Mouse (Mus musculus) midbrain, embryonic 11.5 days (tissue): ENCODE data around the gene Tex35. TPM values are rescaled to one million over a fixed set of nuclear protein-coding genes. Genes with fewer than 3 reads are reported as not detected.

ENCODE experiments used
- ATAC-seq: fragments of 200-750 bp; cut with Nextera tagmentation; 2 replicates; pipeline ENCODE4 v1.8.0; 2017; ENCODE audit warnings: moderate TSS enrichment, moderate library complexity; ENCODE audit not compliant: low FRiP score
- DNase-seq: peaks from one replicate; pipeline ENCODE4 v3.0.0; 2015; ENCODE audit warnings: low spot score; ENCODE audit errors: missing footprints
- H3K27ac ChIP-seq: fragments of 300-500 bp; sonication (generic); 2 replicates; pipeline ENCODE4 v1.5.1; 2014; ENCODE audit warnings: low read depth, low read length
- H3K27me3 ChIP-seq: fragments of 300-500 bp; sonication (generic); 2 replicates; pipeline ENCODE4 v1.6.1; 2014; ENCODE audit warnings: mild to moderate bottlenecking, low read length, moderate library complexity, mixed read lengths; ENCODE audit not compliant: control insufficient read depth, insufficient read depth
- H3K36me3 ChIP-seq: fragments of 300-500 bp; sonication (generic); 2 replicates; pipeline ENCODE4 v1.6.1; 2014; ENCODE audit warnings: mild to moderate bottlenecking, low read length, moderate library complexity, mixed read lengths; ENCODE audit not compliant: control insufficient read depth, insufficient read depth
- H3K4me1 ChIP-seq: fragments of 300-500 bp; sonication (generic); 2 replicates; pipeline ENCODE4 v1.6.1; 2014; ENCODE audit warnings: low read length; ENCODE audit not compliant: control insufficient read depth, insufficient read depth
- H3K4me2 ChIP-seq: fragments of 300-500 bp; sonication (generic); 2 replicates; pipeline ENCODE4 v1.6.1; 2014; ENCODE audit warnings: mild to moderate bottlenecking, moderate library complexity
- H3K4me3 ChIP-seq: fragments of 300-500 bp; sonication (generic); 2 replicates; pipeline ENCODE4 v1.5.1; 2014; ENCODE audit warnings: low read depth, low read length
- H3K9ac ChIP-seq: fragments of 300-500 bp; sonication (generic); 2 replicates; pipeline ENCODE4 v1.6.1; 2014; ENCODE audit warnings: low read length
- H3K9me3 ChIP-seq: fragments of 300-500 bp; sonication (generic); 2 replicates; pipeline ENCODE4 v1.6.1; 2016; ENCODE audit warnings: low read length; ENCODE audit not compliant: control insufficient read depth
- WGBS: fragments of 180-500 bp; shearing (Covaris S2); extraction: QIAGEN DNeasy Blood & Tissue Kit; methylation state at CpG from one replicate; pipeline ENCODE4 v1.1.7; 2014; 5-methylcytosine and 5-hydroxymethylcytosine counted together
- polyA plus RNA-seq: library from polyadenylated mRNA; unstranded; fragments of >200 nt; fragmentation: Nextera tagmentation; extraction: Ambion mirVana; gene quantifications from 2 replicates; pipeline ENCODE4 v1.2.1, GENCODE M21; 2014

The Tex35 gene
- polyA plus RNA-seq: not detected in 2 replicates

DNA sequence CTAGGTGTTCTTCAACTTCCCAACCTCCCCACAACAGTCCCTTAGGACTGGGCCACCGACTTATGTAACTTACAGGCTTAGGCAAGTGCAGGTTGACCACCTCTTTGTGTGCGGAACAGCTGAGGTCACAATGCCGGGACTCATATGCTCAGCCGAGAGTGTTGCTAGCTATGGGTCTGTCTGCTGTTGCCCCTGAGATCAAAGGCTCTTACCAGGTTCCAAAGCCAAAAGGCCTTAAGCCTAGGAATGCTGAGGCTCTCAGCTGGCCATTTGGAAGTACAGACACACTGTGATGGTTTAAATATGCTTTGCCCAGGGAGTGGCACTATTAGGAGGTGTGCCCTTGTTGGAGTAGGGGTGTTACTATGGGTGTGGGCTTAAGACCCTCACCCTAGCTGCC lies at the start of gene Tex35:
Tex35 (minus strand) TSS at position 101 of the 400 bp plus-strand sequence.
- Histone ChIP-seq H3K4me1 (no peaks in the 10 kb centered on the region), H3K27ac (no peak within 1 kb of the TSS), H3K4me3 (no peak within 1 kb of the TSS), H3K9me3 (no peaks in the 10 kb centered on the region), H3K36me3 (no peaks in the 10 kb centered on the region), H3K9ac (no peak within 1 kb of the TSS), H3K27me3 (no peaks in the 10 kb centered on the region), H3K4me2 (no peak within 1 kb of the TSS)
- peak; percentile 17 for DNase-seq
- 90% methylated on average over 4 of the region's 4 CpGs for WGBS
- no peak for ATAC-seq

DNA sequence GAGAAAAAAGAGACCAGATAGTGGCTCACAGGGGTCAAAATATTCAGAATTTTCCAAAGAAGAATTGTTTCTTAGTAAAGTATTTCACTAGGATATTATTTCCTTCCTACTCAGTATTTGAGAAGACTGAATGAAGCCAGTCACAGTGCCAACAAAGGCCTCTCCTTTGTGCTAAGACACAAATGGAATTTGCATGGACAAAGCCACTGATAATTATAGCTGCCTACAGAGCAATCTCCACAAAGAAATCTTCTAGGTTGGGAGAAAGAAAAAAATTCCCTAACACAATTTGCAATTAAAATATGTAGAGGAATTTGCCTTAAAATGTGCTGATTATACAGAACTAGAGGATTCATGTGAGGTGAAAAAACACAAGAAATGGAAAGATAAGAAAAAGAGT lies 45.3 kb upstream of the Tex35 start:
- Histone ChIP-seq H3K27ac (no peak overlapping the region), H3K4me3 (no peak overlapping the region), H3K27me3 (no peaks in the 10 kb centered on the region), H3K9me3 (no peaks in the 10 kb centered on the region), H3K36me3 (peaks cover 6% of the 10 kb centered on the region; the same call in 1 of the 2 replicates), H3K4me1 (peaks cover 7% of the 10 kb centered on the region; the same call in 1 of the 2 replicates), H3K9ac (no peak overlapping the region), H3K4me2 (no peak overlapping the region)
- DNase-seq (peak; percentile 84), ATAC-seq (no peak)

DNA sequence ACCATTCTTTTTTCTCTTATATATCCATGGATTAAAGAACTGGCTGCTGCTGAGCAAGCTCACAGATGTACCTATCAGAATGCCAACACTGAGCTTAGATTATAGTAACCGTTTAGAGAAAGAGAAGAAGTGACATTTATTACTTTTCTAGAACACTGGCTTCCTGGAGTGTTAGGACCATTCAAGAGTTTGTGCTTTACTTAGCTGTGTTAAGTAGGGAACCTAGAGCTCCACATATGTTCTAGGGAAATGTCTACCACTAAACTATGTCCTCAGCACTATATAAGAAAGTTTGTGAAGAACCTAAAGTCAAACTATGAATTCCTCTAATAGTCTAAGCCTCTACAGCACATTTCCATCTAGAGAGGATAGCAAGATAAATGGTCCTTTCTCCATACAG lies 41.6 kb upstream of the Tex35 start:
- Histone ChIP-seq H3K36me3 (peaks cover 3% of the 10 kb centered on the region; the same call in 1 of the 2 replicates), H3K4me3 (no peak overlapping the region), H3K27ac (no peak overlapping the region), H3K9me3 (no peaks in the 10 kb centered on the region), H3K4me2 (no peak overlapping the region), H3K4me1 (peaks cover 7% of the 10 kb centered on the region; the same call in 1 of the 2 replicates), H3K9ac (no peak overlapping the region), H3K27me3 (no peaks in the 10 kb centered on the region)
- WGBS: 94% methylated on average over 1 of the region's 1 CpGs
- DNase-seq: peak; percentile 61
- ATAC-seq: no peak

DNA sequence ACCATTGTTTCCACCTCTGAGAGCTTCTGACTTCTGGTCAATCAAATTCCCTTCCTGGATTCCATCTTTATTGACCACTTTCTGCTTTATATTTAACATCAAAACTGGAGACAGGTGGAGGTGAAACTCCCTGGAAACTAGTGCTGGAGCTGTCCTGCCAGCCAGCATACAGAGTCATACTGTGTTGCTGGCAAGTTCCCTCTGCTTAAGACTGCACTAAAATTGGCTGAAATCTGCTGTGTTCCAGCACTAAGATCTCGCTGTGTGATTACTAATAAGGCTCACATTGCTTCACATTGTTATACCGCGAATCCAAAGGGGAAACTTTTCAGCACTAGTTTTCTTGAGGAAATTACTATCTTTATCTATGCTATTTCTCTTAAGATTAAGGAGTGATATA lies 36.1 kb upstream of the Tex35 start:
- Histone ChIP-seq H3K27me3 (no peaks in the 10 kb centered on the region), H3K36me3 (peaks cover 3% of the 10 kb centered on the region; the same call in 1 of the 2 replicates), H3K27ac (no peak overlapping the region), H3K4me3 (no peak overlapping the region), H3K9me3 (no peaks in the 10 kb centered on the region), H3K9ac (no peak overlapping the region), H3K4me2 (no peak overlapping the region), H3K4me1 (no peaks in the 10 kb centered on the region)
- 92% methylated on average over 3 of the region's 3 CpGs for whole genome bisulfite sequencing
- ATAC-seq: no peak
- no peak for DNase-seq

DNA sequence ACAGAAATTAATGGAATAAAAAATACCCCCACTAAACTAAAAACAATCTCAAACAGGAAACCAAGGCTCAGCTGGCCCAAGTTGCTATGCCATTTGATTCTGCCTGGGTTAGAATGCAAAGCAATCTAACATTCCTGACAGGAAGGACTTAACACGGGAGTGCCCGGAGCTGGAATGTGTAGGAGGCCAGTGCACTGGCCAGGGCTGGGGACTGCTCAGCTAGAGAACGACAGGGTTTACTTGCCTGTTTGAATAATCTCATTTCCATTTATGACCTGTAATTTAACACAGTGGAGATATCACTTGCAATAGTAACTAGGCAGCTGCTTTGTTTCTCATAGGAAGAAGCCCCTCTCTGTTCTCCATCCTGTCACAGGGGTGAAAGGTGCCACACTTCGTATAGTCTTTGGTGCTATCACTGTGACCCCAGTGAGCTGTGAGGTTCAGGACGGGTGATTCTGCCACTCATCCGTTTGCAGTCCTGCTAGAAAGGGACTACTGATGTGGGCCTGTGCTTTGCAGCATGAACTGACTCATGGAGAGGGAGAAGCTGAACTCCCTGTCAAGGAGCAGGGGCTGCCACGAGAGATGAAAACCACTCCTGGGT lies 34.9 kb upstream of the Tex35 start:
- Histone ChIP-seq H3K4me1 (no peaks in the 10 kb centered on the region), H3K9me3 (no peaks in the 10 kb centered on the region), H3K4me2 (no peak overlapping the region), H3K27ac (no peak overlapping the region), H3K9ac (no peak overlapping the region), H3K27me3 (no peaks in the 10 kb centered on the region), H3K4me3 (no peak overlapping the region), H3K36me3 (peaks cover 3% of the 10 kb centered on the region; the same call in 1 of the 2 replicates)
- no peak for DNase-seq
- 57% methylated on average over 7 of the region's 7 CpGs for WGBS
- no peak for ATAC-seq

DNA sequence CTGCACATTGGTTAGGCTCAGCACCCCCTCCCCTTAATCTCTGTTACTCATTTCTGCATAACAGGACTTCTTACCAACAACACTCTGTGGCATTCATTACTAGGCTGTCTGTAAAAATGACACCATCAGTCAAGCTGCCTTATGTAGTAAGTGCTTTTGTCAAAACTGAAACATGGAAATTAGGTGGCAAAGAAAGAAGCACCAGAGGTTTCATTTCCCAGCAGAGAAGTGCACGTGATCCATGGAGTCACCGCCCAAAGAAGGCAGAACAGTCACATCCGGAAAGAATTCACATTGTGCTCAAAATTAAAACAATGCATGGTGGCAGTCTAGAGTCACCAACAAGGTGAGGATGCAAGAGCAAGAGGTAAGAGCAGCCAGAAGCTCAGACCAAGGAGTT lies 32.5 kb upstream of the Tex35 start:
- DNase-seq: no peak

DNA sequence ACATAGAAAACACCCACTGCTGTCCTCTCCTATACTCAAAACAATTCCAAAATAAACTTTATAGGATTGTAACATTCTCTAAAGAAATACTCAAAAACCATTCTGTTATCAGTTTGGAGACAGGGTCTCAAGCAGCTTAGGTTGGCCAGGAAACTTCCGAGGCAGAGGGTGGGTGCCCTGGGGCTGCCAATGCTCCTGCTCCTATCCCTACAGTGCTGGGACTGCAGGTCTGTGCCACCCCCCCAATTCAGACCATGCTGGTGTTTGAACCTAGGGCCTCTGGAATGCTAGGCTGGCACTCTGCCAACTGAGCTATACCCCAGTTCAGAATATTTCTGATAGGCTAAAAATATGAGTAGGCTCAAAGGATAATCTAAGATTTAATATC lies 29.4 kb upstream of the Tex35 start:
- Histone ChIP-seq H3K4me3 (no peak overlapping the region), H3K4me1 (no peaks in the 10 kb centered on the region), H3K9me3 (no peaks in the 10 kb centered on the region), H3K36me3 (no peaks in the 10 kb centered on the region), H3K27ac (no peak overlapping the region), H3K9ac (no peak overlapping the region), H3K27me3 (no peaks in the 10 kb centered on the region), H3K4me2 (no peak overlapping the region)
- no peak for ATAC-seq
- WGBS: 93% methylated on average over 1 of the region's 1 CpGs
- DNase-seq: no peak

More for the DNA sequence above, 32.5 kb upstream of the Tex35 start:
- H3K4me3 ChIP-seq: no peak overlapping the region
- H3K27me3 ChIP-seq: no peaks in the 10 kb centered on the region
- no peak overlapping the region for H3K4me2 ChIP-seq
- H3K4me1 ChIP-seq: no peaks in the 10 kb centered on the region
- H3K9ac ChIP-seq: no peak overlapping the region
- ATAC-seq: no peak
- WGBS: 90% methylated on average over 3 of the region's 3 CpGs
- H3K36me3 ChIP-seq: no peaks in the 10 kb centered on the region
- no peaks in the 10 kb centered on the region for H3K9me3 ChIP-seq
- no peak overlapping the region for H3K27ac ChIP-seq

DNA sequence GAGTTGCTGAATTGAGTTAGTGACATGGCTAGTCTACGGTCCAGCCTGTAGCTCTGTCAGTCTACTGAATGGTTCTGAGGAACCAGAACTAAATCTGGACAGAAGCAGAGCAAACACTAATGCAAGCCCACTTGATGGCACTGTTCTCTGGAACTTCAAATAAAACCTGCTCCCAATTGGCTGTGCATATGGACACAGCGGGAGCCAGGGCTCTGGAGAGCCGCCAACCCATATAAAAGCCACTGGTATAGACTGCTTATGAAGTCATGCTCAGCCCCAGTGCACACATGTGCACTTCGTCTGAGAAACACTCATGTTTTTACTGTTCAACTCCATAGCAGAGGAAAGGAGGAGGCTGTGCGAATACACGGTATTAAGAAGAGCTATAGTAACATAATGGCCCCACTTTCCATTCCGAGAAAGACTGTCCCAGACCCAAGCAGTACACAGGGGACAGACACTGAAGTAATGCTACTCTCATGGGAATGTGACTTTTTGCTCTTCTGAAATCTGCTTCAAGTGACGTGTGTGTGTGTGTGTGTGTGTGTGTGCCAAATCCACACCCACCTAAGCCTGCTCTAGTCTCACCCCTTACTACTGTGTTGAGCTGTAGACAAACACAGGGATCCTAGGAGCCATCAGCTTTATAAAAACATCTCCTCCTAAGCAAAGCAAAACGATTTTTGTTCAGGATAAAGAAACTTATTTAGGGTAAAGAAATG lies 28.8 kb upstream of the Tex35 start:
- WGBS: 88% methylated on average over 9 of the region's 9 CpGs
- no peak overlapping the region for H3K9ac ChIP-seq
- DNase-seq: peak; percentile 79
- no peaks in the 10 kb centered on the region for H3K9me3 ChIP-seq
- ATAC-seq: no peak
- no peak overlapping the region for H3K4me2 ChIP-seq
- no peaks in the 10 kb centered on the region for H3K4me1 ChIP-seq
- H3K36me3 ChIP-seq: no peaks in the 10 kb centered on the region
- no peak overlapping the region for H3K27ac ChIP-seq
- H3K4me3 ChIP-seq: no peak overlapping the region
- no peaks in the 10 kb centered on the region for H3K27me3 ChIP-seq

DNA sequence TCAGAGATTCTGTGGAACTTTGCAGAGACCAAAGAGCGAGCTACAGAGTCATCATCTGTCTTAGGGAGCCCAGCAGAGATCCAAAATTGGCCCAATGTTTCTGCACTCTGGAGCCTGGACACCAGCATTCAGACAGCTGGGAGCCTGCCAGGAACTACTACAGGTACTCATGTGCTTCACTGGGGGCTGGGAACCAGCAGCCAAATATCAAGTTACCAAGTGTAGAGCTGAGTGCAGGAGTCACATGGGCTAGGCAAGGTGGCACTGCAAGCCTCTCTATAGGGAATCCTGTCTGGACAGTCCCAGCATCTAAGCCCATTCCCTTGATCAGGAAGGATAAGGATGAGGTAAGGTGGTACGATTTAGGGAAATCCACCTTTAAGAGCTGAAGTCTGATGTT lies 19.7 kb upstream of the Tex35 start:
- Histone ChIP-seq H3K27ac (no peak overlapping the region), H3K36me3 (no peaks in the 10 kb centered on the region; the same call in 1 of the 2 replicates), H3K4me1 (no peaks in the 10 kb centered on the region), H3K4me3 (no peak overlapping the region), H3K27me3 (no peaks in the 10 kb centered on the region), H3K4me2 (no peak overlapping the region), H3K9me3 (no peaks in the 10 kb centered on the region), H3K9ac (no peak overlapping the region)
- no peak for ATAC-seq
- peak; percentile 17 for DNase-seq
- WGBS: 90% methylated on average over 2 of the region's 2 CpGs
